Mouse (Mus musculus) embryonic facial prominence, embryonic 10.5 days (tissue): ENCODE measurements around the gene Ssrp1. TPM values are rescaled to one million over a fixed set of nuclear protein-coding genes. Genes with fewer than 3 reads are reported as not detected.
A peak's percentile ranks its signal among the peaks of the same experiment; 100 is the strongest.

Source experiments
- DNase-seq: peaks from one replicate; pipeline ENCODE4 v3.0.0-alpha.2; 2017; ENCODE audit warnings: low spot score
- H3K27ac ChIP-seq: fragments of 300-500 bp; sonication (generic); replicated peaks from 2 replicates; pipeline ENCODE4 v1.5.1; 2016; ENCODE audit warnings: mild to moderate bottlenecking
- H3K27me3 ChIP-seq: fragments of 300-500 bp; sonication (generic); replicated peaks from 2 replicates; pipeline ENCODE4 v1.6.1; 2016; ENCODE audit warnings: low read depth, mild to moderate bottlenecking; ENCODE audit not compliant: poor library complexity, severe bottlenecking
- H3K36me3 ChIP-seq: fragments of 300-500 bp; sonication (generic); replicated peaks from 2 replicates; pipeline ENCODE4 v1.6.1; 2016; ENCODE audit warnings: mild to moderate bottlenecking, moderate library complexity
- H3K4me1 ChIP-seq: fragments of 300-500 bp; sonication (generic); 2 replicates; pipeline ENCODE4 v1.6.1; 2016
- H3K4me3 ChIP-seq: fragments of 300-500 bp; sonication (generic); 2 replicates; pipeline ENCODE4 v1.5.1; 2016; ENCODE audit warnings: mild to moderate bottlenecking, moderate library complexity
- H3K9me3 ChIP-seq: fragments of 300-500 bp; sonication (generic); 2 replicates; pipeline ENCODE4 v1.6.1; 2016; ENCODE audit warnings: mild to moderate bottlenecking
- WGBS: fragments of 180-500 bp; shearing (Covaris S2); methylation state at CpG from one replicate; pipeline ENCODE4 v1.1.7; 2016; 5-methylcytosine and 5-hydroxymethylcytosine counted together
- polyA plus RNA-seq: library from polyadenylated mRNA; unstranded; fragments of >200 nt; fragmentation: Nextera tagmentation; extraction: Ambion mirVana; gene quantifications from 2 replicates; pipeline ENCODE4 v1.2.1, GENCODE M21; 2016

Gene Ssrp1
- polyA plus RNA-seq, 1 experiment from 2014 or later: 425 TPM

DNA sequence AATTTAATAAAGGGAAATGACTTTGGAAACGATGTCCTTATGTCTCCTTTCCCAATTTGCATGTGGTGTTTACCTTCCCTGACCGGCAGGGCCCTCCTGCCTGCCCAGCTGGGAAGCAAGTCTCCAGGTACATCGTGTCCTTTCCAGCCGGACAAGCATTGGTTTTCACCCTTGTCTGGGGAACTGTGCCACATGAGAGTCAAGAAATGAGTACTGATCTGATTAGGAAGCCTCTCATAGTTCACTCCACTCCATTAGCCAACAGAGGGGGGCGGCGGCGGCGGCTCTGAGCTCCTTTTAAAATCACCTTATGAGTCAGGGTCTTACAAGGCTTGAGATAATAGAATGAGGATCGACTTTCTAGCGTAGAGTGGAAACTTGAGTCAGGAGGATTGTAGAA is 10.0 kb downstream of the Ssrp1 start:
- DNase-seq: no peak
- 60% methylated on average over 10 of the region's 10 CpGs for WGBS

DNA sequence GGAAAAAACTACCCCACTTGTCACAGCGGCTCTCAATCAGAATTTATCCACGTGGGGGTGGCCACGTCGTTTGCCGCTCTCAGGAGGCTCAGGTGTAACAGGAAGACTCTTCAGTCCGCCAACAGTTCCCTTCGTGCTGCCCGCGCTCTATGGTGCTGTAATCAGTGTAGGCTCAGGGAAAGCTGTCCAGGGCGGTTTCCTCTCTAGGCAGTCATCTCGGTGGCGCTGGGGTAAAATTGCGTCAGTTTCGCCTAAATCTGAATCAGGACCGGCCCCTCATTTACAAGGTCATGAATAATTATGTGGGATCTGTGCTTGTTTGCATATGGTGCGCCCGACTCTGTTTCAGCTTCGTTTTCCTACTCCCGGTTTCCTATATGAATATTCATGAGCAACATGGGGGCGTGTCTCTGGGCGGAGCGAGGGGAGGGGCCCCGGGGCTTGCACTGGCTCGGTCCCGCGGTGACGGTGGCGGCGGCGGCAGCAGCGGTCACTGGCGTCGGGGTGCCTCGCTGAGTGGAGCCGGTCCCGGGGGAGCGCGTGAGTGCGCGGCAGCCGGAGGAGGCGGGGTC is 10.6 kb downstream of the Ssrp1 start, which contains the start of gene Tnks1bp1:
Tnks1bp1 (plus strand) TSS at position 427 of the 572 bp plus-strand sequence.
- peak within 1 kb of the TSS; percentile 82 for H3K4me3 ChIP-seq
- H3K36me3 ChIP-seq: peaks cover 60% of the 10 kb centered on the region
- peaks cover 51% of the 10 kb centered on the region for H3K4me1 ChIP-seq
- DNase-seq: peak; percentile 95
- H3K9me3 ChIP-seq: no peaks in the 10 kb centered on the region
- H3K27ac ChIP-seq: peak within 1 kb of the TSS; percentile 93
- H3K27me3 ChIP-seq: no peaks in the 10 kb centered on the region
- WGBS: under 1% methylated on average over 42 of the region's 42 CpGs

More for the DNA sequence above, 10.0 kb downstream of the Ssrp1 start:
- H3K36me3 ChIP-seq: peaks cover 60% of the 10 kb centered on the region
- peak overlapping the region; percentile 82 for H3K4me3 ChIP-seq
- no peaks in the 10 kb centered on the region for H3K9me3 ChIP-seq
- H3K27ac ChIP-seq: peak overlapping the region; percentile 93
- peaks cover 49% of the 10 kb centered on the region for H3K4me1 ChIP-seq
- no peaks in the 10 kb centered on the region for H3K27me3 ChIP-seq

DNA sequence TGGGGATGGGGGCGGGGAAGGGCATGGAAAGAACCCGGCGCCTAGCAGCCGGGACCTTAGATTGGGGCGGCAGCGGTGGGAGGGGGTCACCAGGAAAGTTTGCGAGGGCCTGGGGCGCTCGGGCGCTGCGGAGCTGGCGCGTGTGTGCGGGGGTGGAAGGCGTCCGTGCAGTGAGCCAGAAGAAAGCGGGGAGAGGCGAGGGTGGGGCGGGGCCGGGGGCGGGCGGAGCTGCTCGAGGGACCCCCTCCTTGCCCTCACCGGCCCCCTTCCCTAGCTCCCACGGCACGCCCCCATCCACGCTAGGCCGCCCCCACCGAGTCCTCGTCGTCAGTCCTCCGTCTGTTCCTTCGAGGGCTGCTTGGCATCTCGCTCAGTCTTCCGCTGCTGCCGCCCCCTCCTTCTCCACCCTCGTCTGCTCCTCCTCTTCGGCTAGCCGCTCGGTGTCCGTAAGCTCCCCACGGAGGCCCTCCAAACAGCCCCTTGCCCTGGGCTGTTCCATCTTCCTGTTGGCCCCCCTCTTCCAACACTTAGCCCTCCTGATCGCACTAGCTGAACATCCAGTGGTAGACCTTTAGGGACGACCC is 11.2 kb downstream of the Ssrp1 start:
- Histone ChIP-seq H3K27me3 (no peaks in the 10 kb centered on the region), H3K27ac (peak overlapping the region; percentile 93), H3K36me3 (peaks cover 60% of the 10 kb centered on the region), H3K4me1 (peaks cover 53% of the 10 kb centered on the region), H3K9me3 (no peaks in the 10 kb centered on the region), H3K4me3 (peak overlapping the region; percentile 82)
- DNase-seq: peak; percentile 77
- WGBS: under 1% methylated on average over 38 of the region's 44 CpGs

DNA sequence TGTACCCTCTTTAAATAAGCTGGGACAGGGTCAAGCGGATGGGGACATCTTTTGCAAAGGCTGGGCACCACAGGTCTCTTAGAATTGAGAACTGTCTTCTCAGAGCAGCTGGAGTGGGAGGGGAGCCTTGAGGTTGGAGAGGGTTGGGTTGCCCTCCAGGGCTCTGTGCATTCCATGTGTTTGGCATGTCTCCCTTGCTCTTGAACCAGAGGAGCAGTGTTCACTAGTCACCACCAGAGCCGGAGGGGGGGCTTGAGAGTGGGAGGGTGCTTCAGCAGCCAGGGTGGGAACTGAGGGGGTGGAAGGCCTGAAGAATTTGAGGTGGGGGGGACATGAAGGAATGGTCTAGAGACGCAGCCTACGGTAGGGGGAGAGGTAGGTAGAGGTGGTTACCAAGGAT is 12.2 kb downstream of the Ssrp1 start:
- H3K27me3 ChIP-seq: no peaks in the 10 kb centered on the region
- H3K4me1 ChIP-seq: peaks cover 55% of the 10 kb centered on the region
- H3K9me3 ChIP-seq: no peaks in the 10 kb centered on the region
- H3K36me3 ChIP-seq: peaks cover 60% of the 10 kb centered on the region
- peak overlapping the region; percentile 82 for H3K4me3 ChIP-seq
- peak overlapping the region; percentile 75 for H3K27ac ChIP-seq
- 63% methylated on average over 4 of the region's 4 CpGs for WGBS
- DNase-seq: no peak

DNA sequence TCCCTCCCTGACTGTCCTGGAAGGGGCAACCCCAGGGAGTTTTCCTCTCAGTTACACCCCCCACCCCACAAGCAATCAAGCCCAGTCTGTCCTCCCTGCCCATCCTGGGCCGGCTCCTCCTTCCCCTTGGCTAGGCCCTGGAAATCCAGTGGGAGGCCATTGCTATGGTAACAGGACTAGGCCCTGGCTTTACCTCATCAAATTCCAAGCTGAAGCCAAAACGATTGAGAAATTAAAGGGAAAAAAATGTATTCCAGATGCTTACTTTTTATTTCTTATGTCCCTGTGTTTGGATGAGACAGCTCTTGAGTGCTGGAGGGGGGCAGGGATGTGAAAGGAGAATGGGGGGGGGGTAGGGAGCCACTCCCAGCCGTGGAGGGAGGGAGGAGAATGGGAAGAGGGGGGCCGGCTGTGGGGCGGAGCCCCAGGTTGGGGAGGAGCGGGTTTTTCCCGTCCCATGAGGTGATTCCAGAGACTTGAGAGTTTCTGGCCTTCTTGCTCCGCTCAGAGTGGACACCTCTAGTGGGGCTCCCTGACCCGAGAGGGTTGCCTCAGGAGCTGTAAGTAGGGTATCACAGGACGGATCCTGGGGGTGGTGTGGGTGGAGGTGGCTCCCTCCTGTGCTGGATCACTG is 13.1 kb downstream of the Ssrp1 start:
- Histone ChIP-seq H3K27ac (peak overlapping the region; percentile 75), H3K9me3 (no peaks in the 10 kb centered on the region), H3K36me3 (peaks cover 60% of the 10 kb centered on the region), H3K4me3 (peak overlapping the region; percentile 82), H3K27me3 (no peaks in the 10 kb centered on the region), H3K4me1 (peaks cover 55% of the 10 kb centered on the region)
- WGBS: 3% methylated on average over 10 of the region's 10 CpGs
- peak; percentile 76 for DNase-seq

DNA sequence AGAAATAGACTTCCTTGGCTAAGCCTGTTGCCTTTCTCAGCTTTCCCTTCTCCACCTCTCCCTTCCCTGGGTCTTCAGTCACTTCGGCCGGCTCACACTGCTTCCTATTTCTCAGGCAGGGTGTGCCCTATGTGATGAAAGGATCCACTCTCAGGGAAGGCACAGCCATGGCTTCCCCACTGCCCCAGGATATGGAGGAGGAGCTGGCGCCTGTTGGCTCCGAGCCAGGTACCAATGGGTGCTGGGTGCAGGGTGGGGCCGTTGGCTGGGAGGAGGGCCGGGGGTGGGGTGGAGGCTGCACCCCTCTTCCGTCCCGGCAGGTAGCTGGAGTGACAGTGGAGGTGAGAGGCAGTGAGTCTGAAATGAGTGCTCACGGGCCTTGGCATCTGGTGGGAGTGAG is 13.7 kb downstream of the Ssrp1 start:
- H3K4me1 ChIP-seq: peaks cover 56% of the 10 kb centered on the region
- H3K27me3 ChIP-seq: no peaks in the 10 kb centered on the region
- 48% methylated on average over 9 of the region's 9 CpGs for WGBS
- H3K36me3 ChIP-seq: peaks cover 60% of the 10 kb centered on the region
- peak overlapping the region; percentile 75 for H3K27ac ChIP-seq
- no peaks in the 10 kb centered on the region for H3K9me3 ChIP-seq
- H3K4me3 ChIP-seq: peak overlapping the region; percentile 82
- no peak for DNase-seq

DNA sequence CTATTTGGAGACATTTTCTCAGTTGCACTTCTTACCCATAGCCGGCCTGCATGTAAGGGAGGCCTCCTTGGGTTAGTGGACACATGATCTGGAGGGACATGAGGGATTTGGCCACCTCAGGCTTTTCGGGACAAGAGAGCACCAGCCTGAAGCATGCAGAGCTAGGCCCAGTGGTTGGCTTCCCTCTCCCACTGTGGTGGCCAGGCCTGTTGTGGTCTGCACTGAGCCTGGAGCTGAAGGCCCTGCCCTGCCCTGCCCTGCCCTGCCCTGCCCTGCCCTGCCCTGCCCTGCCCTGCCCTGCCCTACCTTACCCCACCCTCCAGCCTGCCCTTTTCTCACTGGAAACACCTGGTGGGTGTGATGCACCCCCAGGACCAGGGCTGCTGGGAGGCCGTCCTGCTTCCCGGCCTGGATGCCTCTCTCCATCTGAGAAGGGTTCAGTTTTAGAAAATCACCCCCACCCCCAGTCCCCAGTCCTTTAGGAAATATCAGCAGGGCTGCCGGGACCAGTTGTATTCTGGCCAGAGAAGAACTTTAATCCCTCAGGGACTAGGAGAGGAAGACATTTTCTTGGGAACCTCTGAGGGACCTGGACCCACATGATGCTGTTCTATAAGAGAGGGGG is 16.3 kb downstream of the Ssrp1 start:
- 91% methylated on average over 5 of the region's 5 CpGs for WGBS
- no peak overlapping the region for H3K4me3 ChIP-seq
- DNase-seq: no peak
- H3K27me3 ChIP-seq: no peaks in the 10 kb centered on the region
- no peak overlapping the region for H3K27ac ChIP-seq
- H3K4me1 ChIP-seq: peaks cover 50% of the 10 kb centered on the region
- H3K36me3 ChIP-seq: peaks cover 70% of the 10 kb centered on the region
- no peaks in the 10 kb centered on the region for H3K9me3 ChIP-seq

DNA sequence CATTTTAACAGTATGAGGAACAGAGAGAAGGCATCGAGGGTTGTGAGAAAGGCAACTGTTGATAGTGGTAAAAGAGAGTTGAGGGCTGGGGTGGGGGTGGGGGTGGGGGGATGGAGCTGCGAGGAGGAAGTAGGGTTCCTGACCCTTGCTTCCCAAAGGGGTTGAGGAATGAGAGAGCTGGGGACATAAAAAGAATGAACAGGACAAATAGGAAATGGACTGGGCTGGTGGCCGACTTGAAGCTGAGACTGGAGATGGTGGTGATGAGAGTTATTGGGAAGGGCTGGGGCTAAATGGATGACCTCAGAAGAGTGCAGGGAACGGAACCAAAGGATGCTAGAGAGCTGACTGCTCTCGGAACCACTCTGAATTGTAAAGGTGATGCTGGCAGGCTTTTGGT is 19.7 kb downstream of the Ssrp1 start:
- H3K27me3 ChIP-seq: no peaks in the 10 kb centered on the region
- H3K4me1 ChIP-seq: peaks cover 38% of the 10 kb centered on the region
- no peak for DNase-seq
- H3K4me3 ChIP-seq: no peak overlapping the region
- 59% methylated on average over 5 of the region's 5 CpGs for whole genome bisulfite sequencing
- H3K36me3 ChIP-seq: peaks cover 96% of the 10 kb centered on the region
- H3K27ac ChIP-seq: no peak overlapping the region
- H3K9me3 ChIP-seq: no peaks in the 10 kb centered on the region

DNA sequence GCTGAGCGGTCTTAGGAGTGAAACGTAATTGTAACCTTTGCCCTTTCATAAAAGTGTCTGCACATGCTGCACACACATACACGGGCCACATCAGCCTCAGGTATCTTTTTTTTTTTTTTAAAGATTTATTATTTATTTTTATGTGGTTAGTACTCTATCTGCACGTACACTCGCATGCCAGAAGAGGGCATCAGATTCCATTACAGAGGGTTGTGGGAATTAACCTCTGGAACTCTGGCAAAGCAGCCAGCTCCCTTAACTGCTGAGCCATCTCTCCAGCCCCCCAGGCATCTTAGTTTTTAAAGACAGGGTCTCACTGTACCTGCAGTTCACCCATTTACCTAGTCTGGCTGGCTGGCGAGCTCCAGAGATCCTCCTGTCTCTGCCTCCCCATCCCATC is 22.6 kb downstream of the Ssrp1 start:
- peaks cover 96% of the 10 kb centered on the region for H3K36me3 ChIP-seq
- no peaks in the 10 kb centered on the region for H3K9me3 ChIP-seq
- DNase-seq: no peak
- no peaks in the 10 kb centered on the region for H3K27me3 ChIP-seq
- no peak overlapping the region for H3K4me3 ChIP-seq
- H3K4me1 ChIP-seq: peaks cover 28% of the 10 kb centered on the region
- WGBS: 91% methylated on average over 6 of the region's 6 CpGs
- H3K27ac ChIP-seq: no peak overlapping the region

DNA sequence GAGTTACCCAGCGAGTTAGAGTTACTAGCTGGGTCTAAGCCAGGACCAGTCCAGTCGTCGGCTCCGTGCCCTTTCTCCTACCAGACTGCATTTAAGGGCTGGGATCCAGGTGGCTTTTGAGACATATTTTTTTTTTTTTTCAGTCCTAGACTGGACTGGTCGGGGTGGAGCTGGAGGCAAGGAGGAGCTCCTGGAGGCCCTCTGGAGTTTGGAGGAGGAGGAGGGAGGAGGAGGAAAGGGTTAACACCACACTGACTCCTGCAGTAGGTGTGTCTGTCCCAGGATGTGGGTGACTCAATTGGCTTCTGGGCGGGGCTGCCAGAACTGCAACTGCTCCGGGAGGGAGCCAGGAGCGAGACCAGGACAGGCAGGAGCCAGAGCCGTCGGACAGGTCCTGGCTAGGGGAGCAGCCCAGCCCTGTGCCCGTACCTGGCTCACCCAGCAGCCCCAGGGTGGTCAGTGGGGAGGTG is 23.6 kb downstream of the Ssrp1 start:
- no peaks in the 10 kb centered on the region for H3K9me3 ChIP-seq
- peak; percentile 58 for DNase-seq
- H3K27ac ChIP-seq: peak overlapping the region; percentile 72
- H3K4me3 ChIP-seq: peak overlapping the region; percentile 49
- H3K27me3 ChIP-seq: no peaks in the 10 kb centered on the region
- WGBS: 13% methylated on average over 11 of the region's 11 CpGs
- peaks cover 28% of the 10 kb centered on the region for H3K4me1 ChIP-seq
- peaks cover 96% of the 10 kb centered on the region for H3K36me3 ChIP-seq

DNA sequence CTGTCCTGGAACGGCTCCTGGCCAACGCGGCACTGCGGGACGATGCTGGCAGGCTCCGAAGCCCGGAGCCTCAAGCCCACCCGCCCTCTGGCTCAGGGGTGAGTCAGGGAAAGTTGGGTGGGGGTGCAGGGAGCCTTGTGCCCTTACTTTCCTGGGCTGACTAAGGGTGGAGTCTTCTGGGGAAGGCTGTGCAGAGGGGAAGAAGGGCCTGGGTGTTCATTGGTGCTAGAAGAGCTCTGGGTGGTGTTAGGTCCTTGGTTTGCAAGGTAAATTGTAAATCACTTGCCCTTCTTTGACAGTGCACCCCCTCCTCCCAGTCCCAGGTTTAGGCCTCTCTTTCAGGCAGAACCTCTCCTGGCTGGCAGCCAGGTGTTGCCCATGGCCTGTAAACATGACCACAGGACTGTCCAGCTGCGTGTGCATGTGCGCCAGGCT is 24.1 kb downstream of the Ssrp1 start:
- Histone ChIP-seq H3K4me1 (peaks cover 24% of the 10 kb centered on the region), H3K27ac (peak overlapping the region; percentile 72), H3K36me3 (peaks cover 96% of the 10 kb centered on the region), H3K9me3 (no peaks in the 10 kb centered on the region), H3K27me3 (no peaks in the 10 kb centered on the region), H3K4me3 (peak overlapping the region; percentile 49)
- WGBS: 38% methylated on average over 10 of the region's 10 CpGs
- no peak for DNase-seq

DNA sequence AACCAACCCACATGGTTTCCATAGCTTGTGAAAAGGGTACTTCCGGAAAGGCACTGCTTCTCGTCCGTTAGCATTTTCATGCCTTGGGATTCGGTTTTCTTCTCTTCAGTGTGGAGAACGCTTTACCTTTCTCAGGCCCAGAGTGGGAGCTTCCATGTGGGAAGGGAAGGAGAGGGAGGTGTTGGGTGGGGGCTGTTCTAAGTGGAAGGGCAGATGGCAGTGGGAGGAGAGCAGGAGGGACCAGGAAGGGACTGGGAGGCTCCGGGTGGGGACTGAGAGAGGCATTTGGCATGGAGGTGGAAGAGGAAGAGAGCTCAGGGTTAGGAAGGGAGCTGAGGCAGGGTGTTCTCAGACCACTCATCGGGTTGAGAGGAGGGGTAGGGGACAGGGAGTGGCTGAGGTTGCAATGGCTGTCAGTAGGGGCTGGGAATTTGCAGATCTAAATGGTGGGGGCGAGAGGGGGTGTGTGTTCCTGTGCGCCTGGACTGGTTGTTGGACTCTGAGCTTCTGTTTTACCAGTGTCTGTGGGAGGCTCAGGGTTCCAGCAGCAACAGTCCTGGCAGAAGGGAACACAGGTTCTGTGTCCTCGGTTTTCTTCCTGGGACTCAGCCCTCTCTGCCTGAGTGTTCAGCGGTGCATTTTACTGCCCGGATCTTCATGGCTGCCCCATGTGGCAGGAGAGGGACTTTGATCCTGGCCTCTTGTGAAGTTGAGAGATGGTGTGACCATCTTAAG is 28.3 kb downstream of the Ssrp1 start:
- Histone ChIP-seq H3K27ac (no peak overlapping the region), H3K36me3 (peaks cover 67% of the 10 kb centered on the region), H3K9me3 (no peaks in the 10 kb centered on the region), H3K4me1 (peaks cover 11% of the 10 kb centered on the region), H3K27me3 (no peaks in the 10 kb centered on the region), H3K4me3 (no peak overlapping the region)
- no peak for DNase-seq
- 87% methylated on average over 12 of the region's 12 CpGs for WGBS
